Mouse (Mus musculus) gastrocnemius, adult 2 months (tissue): ENCODE measurements around the gene Sval3. TPM values are rescaled to one million over a fixed set of nuclear protein-coding genes. Genes with fewer than 3 reads are reported as not detected.

Experiments
- DNase-seq: peaks from one replicate; pipeline ENCODE4 v3.0.0; 2022
- H3K27ac ChIP-seq: fragments of 200-600 bp; 2 replicates; pipeline ENCODE4 v1.8.1; 2022; ENCODE audit warnings: mild to moderate bottlenecking
- H3K4me3 ChIP-seq: fragments of 200-600 bp; 2 replicates; pipeline ENCODE4 v1.8.1; 2022; ENCODE audit warnings: mild to moderate bottlenecking, moderate library complexity
- CTCF ChIP-seq: fragments of 200-600 bp; IDR thresholded peaks from 2 replicates; pipeline ENCODE4 v1.8.1; 2022; ENCODE audit warnings: antibody characterized with exemption, mild to moderate bottlenecking, moderate library complexity
- intact Hi-C: fragments of 180-260 bp; cut with DNase I; formaldehyde crosslinking; loops from one replicate; pipeline ENCODE4 v1.15.1; 2025
- long read RNA-seq, 2 experiments: library from polyadenylated mRNA; stranded (forward); transcript quantifications; one replicate each; pipeline ENCODE4 v2.0.0; 2021
- total RNA-seq, 2 experiments: library from RNA; stranded (reverse); gene quantifications; 2 replicates each; pipeline ENCODE4 v1.2.3; 2021

Sval3 gene
- not detected for total RNA-seq
- long read RNA-seq, experiment 1, result 0 reads
- long read RNA-seq, experiment 2, result 0 reads

DNA sequence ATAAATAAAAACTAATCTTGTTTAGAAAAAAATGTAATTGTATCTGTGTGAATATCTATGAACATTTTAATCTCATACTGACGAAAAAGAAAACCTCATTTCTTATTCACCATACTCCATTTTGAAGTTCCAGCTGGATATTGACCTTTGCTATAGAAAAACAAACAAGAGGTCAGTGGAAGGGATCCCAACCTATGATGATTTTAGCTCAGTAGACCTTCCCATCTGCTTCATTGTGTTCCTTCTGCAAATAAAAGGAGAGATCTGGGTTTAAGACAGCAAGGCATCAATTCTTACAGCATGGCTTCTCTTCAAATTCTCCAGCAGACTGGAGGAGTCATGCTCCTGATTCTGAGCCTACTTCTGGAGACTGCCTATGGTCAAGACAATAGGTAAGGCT, at the start of gene Sval3:
Gene Sval3, plus strand, starts transcription at position 301 of the 400 bp plus-strand sequence.
- no peak for DNase-seq
- TF ChIP-seq CTCF, result no peak

DNA sequence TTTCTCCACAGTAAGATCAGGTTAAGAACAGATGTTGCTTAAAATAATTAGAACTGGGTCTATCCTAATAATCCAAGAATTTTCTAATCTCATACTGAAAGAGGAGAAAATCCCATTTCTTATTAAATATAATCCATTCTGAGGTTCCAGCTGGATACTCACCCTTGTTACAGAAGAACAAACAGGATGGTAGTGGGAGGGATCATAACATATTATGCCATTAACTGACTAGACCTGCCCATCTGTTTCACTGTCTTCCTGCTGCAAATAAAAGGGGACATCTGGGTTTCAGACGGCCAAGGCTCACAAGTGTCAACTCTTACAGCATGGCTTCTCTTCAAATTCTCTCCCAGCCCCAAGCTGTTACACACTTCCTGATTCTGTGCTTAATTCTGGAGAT, 16.6 kb upstream of the Sval3 start, which contains the start of gene Sval1:
Gene Sval1, plus strand, starts transcription at position 301 of the 400 bp plus-strand sequence.
- Histone ChIP-seq H3K4me3 (no peak within 1 kb of the TSS), H3K27ac (no peak within 1 kb of the TSS)
- no peak for DNase-seq
- TF ChIP-seq CTCF, result no peak
- intact Hi-C loops, result no loop called here

More for the DNA sequence above, at the start of gene Sval3:
- Histone ChIP-seq H3K27ac (no peak within 1 kb of the TSS), H3K4me3 (no peak within 1 kb of the TSS)
- intact Hi-C loops, result no loop called here

Other genes with a start within 250 kb of the Sval3 start
- not detected for gene Olfr459, start 193.0 kb upstream of the Sval3 start, total RNA-seq
- gene Pip, start 120.6 kb upstream of the Sval3 start, total RNA-seq, result not detected
- gene Sval2, start 115.2 kb upstream of the Sval3 start, total RNA-seq, result not detected
- gene Sval1, start 16.5 kb upstream of the Sval3 start, total RNA-seq, result not detected
- not detected for gene Sva, start 70.3 kb downstream of the Sval3 start, total RNA-seq
- not detected for gene Tas2r139, start 172.8 kb downstream of the Sval3 start, total RNA-seq
- gene Tas2r144, start 247.2 kb downstream of the Sval3 start, total RNA-seq, result not detected